Mouse (Mus musculus) neural tube, embryonic 14.5 days (tissue): Measurements from ENCODE around the gene Atg4b. TPM values are rescaled to one million over a fixed set of nuclear protein-coding genes. Genes with fewer than 3 reads are reported as not detected.

Experiments
- ATAC-seq: fragments of 200-750 bp; cut with Nextera tagmentation; 2 replicates; pipeline ENCODE4 v1.8.0; 2017; ENCODE audit warnings: low read depth, mild to moderate bottlenecking, moderate TSS enrichment, moderate library complexity
- H3K27ac ChIP-seq: fragments of 300-500 bp; sonication (generic); 2 replicates; pipeline ENCODE4 v1.5.1; 2014; ENCODE audit warnings: low read depth, mild to moderate bottlenecking, control low read depth, low read length, moderate library complexity, mixed read lengths
- H3K27me3 ChIP-seq: fragments of 300-500 bp; sonication (generic); 2 replicates; pipeline ENCODE4 v1.6.1; 2014; ENCODE audit warnings: low read length; ENCODE audit not compliant: control insufficient read depth, insufficient read depth
- H3K36me3 ChIP-seq: fragments of 300-500 bp; sonication (generic); 2 replicates; pipeline ENCODE4 v1.6.1; 2014; ENCODE audit warnings: low read length, mixed read lengths; ENCODE audit not compliant: control insufficient read depth, insufficient read depth
- H3K4me1 ChIP-seq: fragments of 300-500 bp; sonication (generic); 2 replicates; pipeline ENCODE4 v1.6.1; 2014; ENCODE audit warnings: low read length; ENCODE audit not compliant: control insufficient read depth, insufficient read depth
- H3K4me2 ChIP-seq: fragments of 300-500 bp; sonication (generic); 2 replicates; pipeline ENCODE4 v1.6.1; 2014; ENCODE audit warnings: mild to moderate bottlenecking, low read depth, low read length, control low read depth
- H3K4me3 ChIP-seq: fragments of 300-500 bp; sonication (generic); 2 replicates; pipeline ENCODE4 v1.5.1; 2014; ENCODE audit warnings: low read depth, low read length, control low read depth, mixed read lengths
- H3K9ac ChIP-seq: fragments of 300-500 bp; sonication (generic); replicated peaks from 2 replicates; pipeline ENCODE4 v1.6.1; 2014; ENCODE audit warnings: low read depth, mild to moderate bottlenecking, control low read depth, low read length, mixed read lengths
- H3K9me3 ChIP-seq: fragments of 300-500 bp; sonication (generic); 2 replicates; pipeline ENCODE4 v1.6.1; 2016; ENCODE audit warnings: low read length; ENCODE audit not compliant: control insufficient read depth
- WGBS: fragments of 180-500 bp; shearing (Covaris S2); extraction: QIAGEN DNeasy Blood & Tissue Kit; methylation state at CpG from one replicate; pipeline ENCODE4 v1.1.7; 2014; 5-methylcytosine and 5-hydroxymethylcytosine counted together
- polyA plus RNA-seq: library from polyadenylated mRNA; unstranded; fragments of >200 nt; fragmentation: Nextera tagmentation; extraction: Ambion mirVana; gene quantifications from 2 replicates; pipeline ENCODE4 v1.2.1, GENCODE M21; 2014

Gene Atg4b
- 85.9 and 90.4 TPM in 2 replicates for polyA plus RNA-seq

DNA sequence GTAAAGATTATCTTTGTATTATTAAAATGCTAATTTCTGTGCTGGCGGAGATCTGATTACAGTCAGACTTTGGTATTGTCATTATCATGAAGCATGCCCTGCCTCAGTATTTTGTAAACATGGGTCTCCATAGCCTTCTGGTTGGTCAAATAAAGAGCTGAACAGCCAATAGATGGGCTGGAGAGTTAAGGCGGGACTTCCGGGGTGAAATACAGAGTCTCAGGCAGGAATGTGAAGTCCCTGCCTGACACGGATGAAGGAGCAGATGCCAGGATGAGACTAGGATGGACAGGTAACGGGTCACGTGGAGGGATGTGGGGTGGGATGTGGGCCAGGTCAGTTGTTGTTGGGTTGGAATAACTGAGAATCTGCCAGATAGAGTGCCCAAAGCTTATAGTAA is at the start of gene Atg4b:
Atg4b (plus strand) TSS at position 211 of the 400 bp plus-strand sequence.
- H3K4me3 ChIP-seq: no peak within 1 kb of the TSS
- no peaks in the 10 kb centered on the region for H3K27me3 ChIP-seq
- no peaks in the 10 kb centered on the region for H3K9me3 ChIP-seq
- no peaks in the 10 kb centered on the region; the same call in 1 of the 2 replicates for H3K36me3 ChIP-seq
- H3K27ac ChIP-seq: no peak within 1 kb of the TSS
- H3K4me2 ChIP-seq: no peak within 1 kb of the TSS
- 89% methylated on average over 6 of the region's 6 CpGs for WGBS
- no peak within 1 kb of the TSS for H3K9ac ChIP-seq
- peaks cover 13% of the 10 kb centered on the region for H3K4me1 ChIP-seq
- no peak for ATAC-seq

GRCm38 (mm10) chr1:93702106-93702505 is 49.2 kb upstream of the Atg4b start:
- Histone ChIP-seq H3K4me2 (no peak overlapping the region), H3K4me3 (no peak overlapping the region), H3K27ac (no peak overlapping the region), H3K9me3 (no peaks in the 10 kb centered on the region), H3K9ac (no peak overlapping the region), H3K27me3 (no peaks in the 10 kb centered on the region), H3K4me1 (no peaks in the 10 kb centered on the region), H3K36me3 (peaks cover 11% of the 10 kb centered on the region; the same call in 1 of the 2 replicates)
- ATAC-seq: no peak
- WGBS: 89% methylated on average over 1 of the region's 1 CpGs

DNA sequence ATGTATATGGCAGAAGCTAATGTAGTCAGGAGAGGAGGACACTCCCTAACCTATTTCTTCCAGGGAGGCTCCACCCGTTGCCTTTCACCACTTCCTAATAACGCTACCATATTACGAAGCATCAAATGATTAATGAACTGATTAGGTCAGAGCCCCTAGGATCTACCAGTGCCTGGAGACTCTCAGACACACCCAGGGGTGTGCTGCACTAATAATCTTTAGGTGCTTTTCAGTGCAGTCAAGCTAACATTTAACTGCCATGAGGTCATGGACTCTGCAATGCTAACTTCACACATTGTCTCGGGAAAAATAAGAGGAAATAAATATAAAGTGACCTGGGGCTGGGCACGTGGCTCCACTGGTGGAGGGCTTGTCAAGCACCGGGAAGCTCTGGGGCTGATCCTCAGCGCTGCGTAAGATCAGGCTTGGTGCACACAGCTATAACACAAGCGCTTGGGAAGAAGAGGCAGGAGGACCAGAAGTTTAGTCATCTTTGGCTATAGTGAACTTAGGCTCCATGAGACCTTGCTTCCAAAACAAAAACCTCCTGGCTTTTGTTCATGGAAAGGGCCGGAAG is 47.7 kb upstream of the Atg4b start:
- Histone ChIP-seq H3K36me3 (peaks cover 11% of the 10 kb centered on the region; the same call in 1 of the 2 replicates), H3K4me3 (no peak overlapping the region), H3K9ac (no peak overlapping the region), H3K4me2 (no peak overlapping the region), H3K4me1 (no peaks in the 10 kb centered on the region), H3K9me3 (no peaks in the 10 kb centered on the region), H3K27ac (no peak overlapping the region), H3K27me3 (no peaks in the 10 kb centered on the region)
- ATAC-seq: no peak
- WGBS: 93% methylated on average over 10 of the region's 10 CpGs

DNA sequence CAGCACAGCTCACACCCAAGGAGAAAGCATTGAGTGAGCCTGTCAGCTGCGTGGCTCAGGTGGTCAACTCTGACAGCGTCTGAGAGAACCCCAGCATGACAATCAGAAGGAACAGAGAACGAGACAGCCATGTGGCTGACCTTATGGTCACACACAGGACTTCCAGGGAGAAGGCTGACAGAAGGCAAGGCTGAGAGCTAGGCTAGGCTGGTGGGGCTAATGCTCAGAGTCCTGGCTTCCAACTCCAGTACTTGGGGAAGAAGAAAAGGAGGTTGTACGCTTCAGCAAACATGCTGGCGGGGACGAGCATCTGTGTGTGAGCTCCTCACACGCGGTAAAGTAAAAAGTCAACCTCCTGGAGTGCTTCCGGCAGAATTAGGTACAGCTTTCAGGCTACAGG is 47.0 kb upstream of the Atg4b start:
- H3K4me3 ChIP-seq: no peak overlapping the region
- no peak overlapping the region for H3K9ac ChIP-seq
- H3K9me3 ChIP-seq: no peaks in the 10 kb centered on the region
- ATAC-seq: no peak
- no peaks in the 10 kb centered on the region for H3K27me3 ChIP-seq
- H3K27ac ChIP-seq: no peak overlapping the region
- no peaks in the 10 kb centered on the region for H3K4me1 ChIP-seq
- H3K4me2 ChIP-seq: no peak overlapping the region
- peaks cover 11% of the 10 kb centered on the region; the same call in 1 of the 2 replicates for H3K36me3 ChIP-seq
- 86% methylated on average over 9 of the region's 9 CpGs for WGBS

DNA sequence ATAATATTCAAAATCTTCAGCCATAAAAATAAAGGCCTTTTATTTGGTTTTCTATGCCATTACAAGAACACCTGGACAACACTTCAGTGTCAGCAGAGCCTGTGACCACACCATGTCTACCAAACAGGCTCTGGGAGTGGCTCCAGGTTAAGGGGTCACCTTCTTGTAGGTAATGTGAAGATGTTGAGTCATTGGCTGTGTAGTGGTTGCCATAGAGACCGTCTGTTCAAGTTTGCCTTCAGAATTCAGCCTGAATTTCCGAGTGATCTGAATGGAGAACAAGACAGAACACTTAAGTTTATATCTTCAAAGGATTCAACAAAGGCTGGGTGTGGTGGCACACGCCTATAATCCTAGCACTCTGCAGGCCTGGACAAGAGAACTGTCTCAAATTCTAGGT is 45.9 kb upstream of the Atg4b start:
- H3K36me3 ChIP-seq: peaks cover 11% of the 10 kb centered on the region; the same call in 1 of the 2 replicates
- ATAC-seq: no peak
- H3K27ac ChIP-seq: no peak overlapping the region
- no peak overlapping the region for H3K4me2 ChIP-seq
- H3K9me3 ChIP-seq: no peaks in the 10 kb centered on the region
- H3K4me3 ChIP-seq: no peak overlapping the region
- no peaks in the 10 kb centered on the region for H3K27me3 ChIP-seq
- H3K9ac ChIP-seq: no peak overlapping the region
- WGBS: 75% methylated on average over 3 of the region's 3 CpGs
- no peaks in the 10 kb centered on the region for H3K4me1 ChIP-seq

DNA sequence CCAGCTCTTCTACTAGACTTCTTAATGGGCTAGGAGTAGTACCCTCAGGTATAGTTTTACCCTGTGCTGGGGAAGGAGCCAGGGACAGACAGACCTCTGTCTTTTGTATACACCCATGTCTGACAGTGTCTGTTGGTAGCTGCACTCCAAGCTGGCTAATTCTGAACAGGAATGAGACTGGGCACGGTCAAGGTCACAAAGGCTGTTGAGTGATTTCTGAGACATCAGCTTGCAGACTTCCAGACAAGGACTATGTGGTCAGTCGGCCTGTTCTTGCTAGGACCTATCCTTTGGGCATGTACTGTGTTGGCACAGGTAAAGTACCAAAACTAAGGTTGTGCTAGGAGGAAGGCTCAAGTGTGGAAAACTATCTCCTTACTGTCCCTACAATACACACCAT is 35.1 kb upstream of the Atg4b start:
- no peak overlapping the region for H3K4me3 ChIP-seq
- ATAC-seq: no peak
- H3K4me1 ChIP-seq: no peaks in the 10 kb centered on the region
- H3K9ac ChIP-seq: no peak overlapping the region
- no peak overlapping the region for H3K27ac ChIP-seq
- 97% methylated on average over 2 of the region's 2 CpGs for WGBS
- H3K27me3 ChIP-seq: no peaks in the 10 kb centered on the region
- H3K9me3 ChIP-seq: no peaks in the 10 kb centered on the region
- 0 out of 2 replicates have a peak, but pooled peaks cover 6% of the 10 kb centered on the region for H3K36me3 ChIP-seq
- H3K4me2 ChIP-seq: no peak overlapping the region

DNA sequence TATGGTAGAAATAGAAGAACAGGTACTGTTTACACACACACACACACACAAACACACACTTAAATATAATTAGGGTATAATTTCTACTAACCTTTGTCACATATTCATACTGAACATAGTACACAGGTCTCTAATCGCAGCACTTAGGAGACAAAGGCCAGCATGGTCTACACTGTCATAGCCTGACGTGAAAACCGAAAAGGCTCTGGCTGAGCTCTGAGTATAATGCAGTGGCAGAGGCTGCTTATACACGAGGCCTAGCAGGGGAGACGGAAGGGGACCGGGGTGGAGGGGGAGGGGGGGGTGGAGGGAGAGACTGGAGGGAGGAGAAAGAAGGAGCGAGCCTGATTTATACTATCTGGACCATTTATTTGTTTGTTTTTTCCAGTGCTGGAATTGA is 29.7 kb upstream of the Atg4b start:
- Histone ChIP-seq H3K4me1 (no peaks in the 10 kb centered on the region), H3K27me3 (no peaks in the 10 kb centered on the region), H3K4me3 (no peak overlapping the region), H3K36me3 (peaks cover 6% of the 10 kb centered on the region; the same call in 1 of the 2 replicates), H3K4me2 (no peak overlapping the region), H3K27ac (no peak overlapping the region), H3K9me3 (no peaks in the 10 kb centered on the region), H3K9ac (no peak overlapping the region)
- no peak for ATAC-seq
- WGBS: 72% methylated on average over 7 of the region's 7 CpGs

DNA sequence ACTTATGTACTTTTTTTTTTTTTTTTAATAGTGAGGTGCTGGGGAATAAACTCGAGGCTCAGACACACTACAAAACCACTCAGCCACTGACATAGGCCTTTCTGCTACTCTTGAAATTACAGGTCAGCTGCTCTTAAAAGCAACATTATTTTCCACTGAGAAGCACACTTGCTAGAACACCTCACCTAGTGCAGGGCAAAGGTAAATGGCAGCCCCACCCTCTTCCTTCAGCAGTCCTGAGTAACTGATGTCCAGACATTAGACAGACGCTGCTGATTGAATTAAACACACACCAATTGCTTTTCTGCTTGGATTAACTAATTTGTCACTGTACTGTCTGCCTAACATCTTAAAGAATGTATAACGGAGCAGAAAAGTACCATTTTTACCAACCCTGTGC is 26.7 kb upstream of the Atg4b start:
- Histone ChIP-seq H3K9ac (no peak overlapping the region), H3K4me1 (no peaks in the 10 kb centered on the region), H3K4me2 (no peak overlapping the region), H3K27ac (no peak overlapping the region), H3K9me3 (no peaks in the 10 kb centered on the region), H3K36me3 (peaks cover 6% of the 10 kb centered on the region; the same call in 1 of the 2 replicates), H3K27me3 (no peaks in the 10 kb centered on the region), H3K4me3 (no peak overlapping the region)
- ATAC-seq: no peak
- WGBS: 88% methylated on average over 3 of the region's 3 CpGs

DNA sequence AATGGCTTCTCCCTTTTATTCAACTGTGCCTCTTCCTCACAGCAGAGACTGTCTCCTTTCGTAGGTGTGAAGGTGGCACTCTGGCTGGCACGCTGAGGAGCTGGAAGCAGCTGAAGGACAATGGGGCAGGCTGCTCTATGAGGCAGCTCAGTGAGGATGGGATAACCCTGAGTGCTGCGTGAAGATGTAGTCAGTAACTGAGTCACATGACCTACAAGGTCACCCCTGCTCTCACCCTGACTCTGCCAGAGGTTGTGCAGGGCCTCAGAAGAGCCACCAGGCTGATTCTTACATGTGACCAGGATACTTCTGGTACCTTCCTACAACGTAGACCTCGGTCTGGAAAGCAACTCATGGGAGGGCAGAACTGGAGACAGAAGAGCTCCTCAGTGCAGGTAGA is 25.6 kb upstream of the Atg4b start:
- Histone ChIP-seq H3K9me3 (no peaks in the 10 kb centered on the region), H3K36me3 (peaks cover 6% of the 10 kb centered on the region; the same call in 1 of the 2 replicates), H3K9ac (no peak overlapping the region), H3K4me1 (no peaks in the 10 kb centered on the region), H3K27me3 (no peaks in the 10 kb centered on the region), H3K27ac (no peak overlapping the region), H3K4me3 (no peak overlapping the region), H3K4me2 (no peak overlapping the region)
- 87% methylated on average over 5 of the region's 5 CpGs for WGBS
- no peak for ATAC-seq
